Mouse (Mus musculus) midbrain, embryonic 14.5 days (tissue): ENCODE measurements around the gene Zfand2a. TPM values are rescaled to one million over a fixed set of nuclear protein-coding genes. Genes with fewer than 3 reads are reported as not detected.

Experiments used
- ATAC-seq: fragments of 200-750 bp; cut with Nextera tagmentation; 2 replicates; pipeline ENCODE4 v1.8.0; 2017; ENCODE audit warnings: moderate number of reproducible peaks, moderate library complexity; ENCODE audit not compliant: low FRiP score, low TSS enrichment
- DNase-seq: peaks from one replicate; pipeline ENCODE4 v3.0.0-alpha.2; 2015
- H3K27ac ChIP-seq: fragments of 300-500 bp; sonication (generic); replicated peaks from 2 replicates; pipeline ENCODE4 v1.5.1; 2014; ENCODE audit warnings: mild to moderate bottlenecking, low read depth, low read length, moderate library complexity
- H3K27me3 ChIP-seq: fragments of 300-500 bp; sonication (generic); 2 replicates; pipeline ENCODE4 v1.6.1; 2014; ENCODE audit warnings: low read length, control low read depth, mixed read lengths; ENCODE audit not compliant: control insufficient read depth, insufficient read depth
- H3K36me3 ChIP-seq: fragments of 300-500 bp; sonication (generic); 2 replicates; pipeline ENCODE4 v1.6.1; 2014; ENCODE audit warnings: low read length, control low read depth; ENCODE audit not compliant: control insufficient read depth, insufficient read depth
- H3K4me1 ChIP-seq: fragments of 300-500 bp; sonication (generic); 2 replicates; pipeline ENCODE4 v1.6.1; 2014; ENCODE audit warnings: mild to moderate bottlenecking, antibody characterized with exemption, low read length, control low read depth; ENCODE audit not compliant: control insufficient read depth, insufficient read depth
- H3K4me2 ChIP-seq: fragments of 300-500 bp; sonication (generic); 2 replicates; pipeline ENCODE4 v1.6.1; 2014; ENCODE audit warnings: mild to moderate bottlenecking, low read length, moderate library complexity
- H3K4me3 ChIP-seq: fragments of 300-500 bp; sonication (generic); replicated peaks from 2 replicates; pipeline ENCODE4 v1.5.1; 2014; ENCODE audit warnings: low read depth, low read length
- H3K9ac ChIP-seq: fragments of 300-500 bp; sonication (generic); replicated peaks from 2 replicates; pipeline ENCODE4 v1.6.1; 2014; ENCODE audit warnings: mild to moderate bottlenecking, low read length, moderate library complexity
- H3K9me3 ChIP-seq: fragments of 300-500 bp; sonication (generic); 2 replicates; pipeline ENCODE4 v1.6.1; 2016; ENCODE audit warnings: low read length, control low read depth, mixed read lengths; ENCODE audit not compliant: control insufficient read depth
- WGBS: fragments of 180-500 bp; shearing (Covaris S2); extraction: QIAGEN DNeasy Blood & Tissue Kit; methylation state at CpG from one replicate; pipeline ENCODE4 v1.1.7; 2014; 5-methylcytosine and 5-hydroxymethylcytosine counted together
- polyA plus RNA-seq: library from polyadenylated mRNA; unstranded; fragments of >200 nt; fragmentation: Nextera tagmentation; extraction: Ambion mirVana; gene quantifications from 2 replicates; pipeline ENCODE4 v1.2.1, GENCODE M21; 2014

Zfand2a gene
- polyA plus RNA-seq, 1 experiment from 2014 or later = 14.1 TPM

- Histone ChIP-seq H3K4me2 (no peak overlapping the region), H3K4me3 (no peak overlapping the region), H3K9ac (no peak overlapping the region), H3K27me3 (no peaks in the 10 kb centered on the region), H3K4me1 (peaks cover 10% of the 10 kb centered on the region), H3K9me3 (no peaks in the 10 kb centered on the region), H3K27ac (no peak overlapping the region), H3K36me3 (peaks cover 67% of the 10 kb centered on the region)
- no peak for ATAC-seq
- whole genome bisulfite sequencing = 92% methylated on average over 10 of the region's 10 CpGs
- no peak for DNase-seq
Observed at GRCm38 (mm10) chr5:139480406-139480805, 3.9 kb downstream of the Zfand2a start.

- Histone ChIP-seq H3K9me3 (no peaks in the 10 kb centered on the region), H3K4me2 (no peak overlapping the region), H3K27ac (no peak overlapping the region), H3K36me3 (peaks cover 80% of the 10 kb centered on the region), H3K9ac (no peak overlapping the region), H3K4me3 (no peak overlapping the region), H3K27me3 (no peaks in the 10 kb centered on the region), H3K4me1 (peaks cover 10% of the 10 kb centered on the region)
- DNase-seq (no peak), ATAC-seq (no peak)
- WGBS = 93% methylated on average over 8 of the region's 8 CpGs
Observed at GRCm38 (mm10) chr5:139479088-139479487, 5.3 kb downstream of the Zfand2a start.

- ATAC-seq = no peak
- H3K9me3 ChIP-seq = no peaks in the 10 kb centered on the region
- H3K4me3 ChIP-seq = no peak overlapping the region
- WGBS = 53% methylated on average over 9 of the region's 9 CpGs
- peaks cover 85% of the 10 kb centered on the region for H3K36me3 ChIP-seq
- DNase-seq = peak; percentile 23
- H3K27ac ChIP-seq = no peak overlapping the region
- H3K4me2 ChIP-seq = no peak overlapping the region
- H3K27me3 ChIP-seq = no peaks in the 10 kb centered on the region
- no peaks in the 10 kb centered on the region for H3K4me1 ChIP-seq
- H3K9ac ChIP-seq = no peak overlapping the region
Observed at GRCm38 (mm10) chr5:139474741-139475140, 9.6 kb downstream of the Zfand2a start.

GRCm38 (mm10) chr5:139467998-139468397 is 16.4 kb downstream of the Zfand2a start:
- DNase-seq (peak; percentile 70), ATAC-seq (no peak)
- 53% methylated on average over 5 of the region's 5 CpGs for WGBS
- Histone ChIP-seq H3K9ac (no peak overlapping the region), H3K4me1 (no peaks in the 10 kb centered on the region), H3K4me3 (no peak overlapping the region), H3K9me3 (no peaks in the 10 kb centered on the region), H3K27ac (no peak overlapping the region), H3K27me3 (no peaks in the 10 kb centered on the region), H3K36me3 (peaks cover 20% of the 10 kb centered on the region), H3K4me2 (no peak overlapping the region)

- Histone ChIP-seq H3K4me2 (no peak overlapping the region), H3K27me3 (no peaks in the 10 kb centered on the region), H3K27ac (no peak overlapping the region), H3K9me3 (no peaks in the 10 kb centered on the region), H3K4me1 (no peaks in the 10 kb centered on the region), H3K9ac (no peak overlapping the region), H3K36me3 (peaks cover 8% of the 10 kb centered on the region), H3K4me3 (no peak overlapping the region)
- 81% methylated on average over 4 of the region's 4 CpGs for WGBS
- DNase-seq (no peak), ATAC-seq (no peak)
Observed at GRCm38 (mm10) chr5:139466801-139467200, 17.5 kb downstream of the Zfand2a start.

GRCm38 (mm10) chr5:139466373-139466772 is 18.0 kb downstream of the Zfand2a start:
- WGBS = 80% methylated on average over 2 of the region's 2 CpGs
- Histone ChIP-seq H3K4me1 (no peaks in the 10 kb centered on the region), H3K4me3 (no peak overlapping the region), H3K27me3 (no peaks in the 10 kb centered on the region), H3K9me3 (no peaks in the 10 kb centered on the region), H3K9ac (no peak overlapping the region), H3K36me3 (peaks cover 4% of the 10 kb centered on the region), H3K4me2 (no peak overlapping the region), H3K27ac (no peak overlapping the region)
- no peak for DNase-seq
- ATAC-seq = no peak

- Histone ChIP-seq H3K4me2 (no peak overlapping the region), H3K27ac (no peak overlapping the region), H3K9me3 (no peaks in the 10 kb centered on the region), H3K9ac (no peak overlapping the region), H3K27me3 (no peaks in the 10 kb centered on the region), H3K36me3 (no peaks in the 10 kb centered on the region), H3K4me1 (peaks cover under 1% of the 10 kb centered on the region; the same call in 1 of the 2 replicates), H3K4me3 (no peak overlapping the region)
- ATAC-seq (no peak), DNase-seq (no peak)
- WGBS = 75% methylated on average over 4 of the region's 4 CpGs
Observed at GRCm38 (mm10) chr5:139464874-139465273, 19.5 kb downstream of the Zfand2a start.

GRCm38 (mm10) chr5:139460384-139461067 is 23.8 kb downstream of the Zfand2a start, which contains the start of gene 3110082I17Rik:
Gene 3110082I17Rik, minus strand, starts transcription at chr5:139460527.
- ATAC-seq (peak; percentile 98), DNase-seq (peak; percentile 99)
- Histone ChIP-seq H3K9ac (peak within 1 kb of the TSS; percentile 62), H3K27me3 (no peaks in the 10 kb centered on the region), H3K36me3 (no peaks in the 10 kb centered on the region), H3K9me3 (no peaks in the 10 kb centered on the region), H3K27ac (no peak within 1 kb of the TSS), H3K4me1 (peaks cover 6% of the 10 kb centered on the region; the same call in 1 of the 2 replicates), H3K4me2 (peak within 1 kb of the TSS; percentile 63), H3K4me3 (peak within 1 kb of the TSS; percentile 60)
- 4% methylated on average over 42 of the region's 42 CpGs for WGBS

GRCm38 (mm10) chr5:139459938-139460337 is 24.4 kb downstream of the Zfand2a start:
- Histone ChIP-seq H3K9me3 (no peaks in the 10 kb centered on the region), H3K4me1 (peaks cover 6% of the 10 kb centered on the region; the same call in 1 of the 2 replicates), H3K4me3 (peak overlapping the region; percentile 60), H3K9ac (peak overlapping the region; percentile 62), H3K27me3 (no peaks in the 10 kb centered on the region), H3K36me3 (0 out of 2 replicates have a peak, but pooled peaks cover 4% of the 10 kb centered on the region), H3K27ac (no peak overlapping the region), H3K4me2 (peak overlapping the region; percentile 63)
- WGBS = 10% methylated on average over 10 of the region's 10 CpGs
- DNase-seq (no peak), ATAC-seq (no peak; the same call in 1 of the 2 replicates)
